Mouse (Mus musculus) layer of hippocampus, postnatal 10 days (tissue): ENCODE measurements around the gene Tmc2. TPM values are rescaled to one million over a fixed set of nuclear protein-coding genes. Genes with fewer than 3 reads are reported as not detected.

Experiments used
- DNase-seq, 2 experiments: peaks; one replicate each; pipeline ENCODE4 v3.0.0; 2021; ENCODE audit warnings: low spot score in 2 of 2
- long read RNA-seq: library from polyadenylated mRNA; stranded (forward); transcript quantifications from one replicate; pipeline ENCODE4 v2.0.0, GENCODE M21; 2023
- total RNA-seq, 2 experiments: library from RNA; stranded (reverse); gene quantifications; 2 replicates each; pipeline ENCODE4 v1.2.3; 2021

Gene Tmc2
- not detected for total RNA-seq
- long read RNA-seq = 0 reads

DNA sequence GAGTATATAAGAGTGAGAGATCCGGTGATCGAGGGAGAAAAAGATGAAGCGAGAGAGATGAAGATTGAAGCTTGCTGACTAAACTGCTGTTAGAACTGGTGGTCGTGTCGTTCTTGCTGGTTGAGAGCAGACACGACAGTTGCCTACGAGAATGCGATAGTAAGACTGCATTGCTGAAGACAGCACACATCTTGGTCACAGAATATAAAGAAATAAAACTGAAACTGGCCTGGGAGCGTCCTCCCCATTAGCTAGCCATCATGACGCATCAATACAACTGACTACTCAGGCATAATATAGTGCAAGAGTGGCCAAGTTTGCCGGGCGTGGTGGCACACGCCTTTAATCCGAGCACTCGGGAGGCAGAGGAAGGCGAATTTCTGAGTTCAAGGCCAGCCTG lies at the start of gene Tmc2:
Gene Tmc2, plus strand, starts transcription at position 301 of the 400 bp plus-strand sequence.
- DNase-seq = no peak

DNA sequence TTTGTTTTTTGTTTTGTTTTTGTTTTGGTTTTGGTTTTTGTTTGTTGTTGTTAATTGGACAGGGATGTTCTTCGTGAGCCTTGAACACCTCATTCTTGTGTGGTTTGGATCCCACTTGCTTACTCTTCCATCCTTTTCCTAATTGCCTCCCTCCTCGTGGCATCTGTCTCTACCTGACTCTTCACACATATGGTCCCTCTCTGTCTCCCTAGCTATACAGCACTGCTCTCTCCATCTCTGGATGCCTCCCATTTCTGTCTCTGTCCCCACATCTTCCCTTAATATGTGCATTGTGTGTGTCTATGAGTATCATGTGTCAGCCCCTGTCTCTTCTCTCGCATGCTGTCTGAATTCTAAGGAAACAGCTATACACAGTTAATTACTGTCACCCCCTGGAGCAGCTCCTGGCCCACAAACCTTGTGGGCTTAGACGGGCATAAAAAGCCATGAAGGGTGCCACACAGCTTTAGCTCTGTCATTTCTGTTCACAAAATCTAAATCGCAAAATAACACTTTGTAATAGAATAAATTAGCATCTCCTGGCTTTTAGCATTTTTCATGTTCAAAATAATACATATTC lies 48.8 kb upstream of the Tmc2 start:
- no peak for DNase-seq

DNA sequence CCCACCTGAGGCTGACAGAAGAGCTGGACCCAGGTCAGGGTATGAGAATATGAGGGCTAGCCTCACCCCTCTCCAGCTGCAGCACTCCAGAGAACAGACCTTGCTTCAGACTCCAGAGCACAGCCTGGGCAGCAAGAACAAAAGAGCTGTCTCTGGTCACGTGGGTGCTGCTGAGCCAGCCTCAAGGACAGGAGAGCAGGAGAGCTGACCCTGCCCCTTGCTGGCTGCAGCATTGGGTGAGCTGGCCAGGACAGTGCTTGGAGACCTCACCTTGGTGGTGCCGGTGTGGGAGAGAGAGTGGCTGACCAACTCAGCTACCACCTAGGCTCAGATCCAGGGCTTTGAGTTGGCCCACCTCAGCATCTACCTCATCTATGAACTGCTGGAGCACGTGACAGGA lies 39.8 kb upstream of the Tmc2 start:
- DNase-seq = no peak

DNA sequence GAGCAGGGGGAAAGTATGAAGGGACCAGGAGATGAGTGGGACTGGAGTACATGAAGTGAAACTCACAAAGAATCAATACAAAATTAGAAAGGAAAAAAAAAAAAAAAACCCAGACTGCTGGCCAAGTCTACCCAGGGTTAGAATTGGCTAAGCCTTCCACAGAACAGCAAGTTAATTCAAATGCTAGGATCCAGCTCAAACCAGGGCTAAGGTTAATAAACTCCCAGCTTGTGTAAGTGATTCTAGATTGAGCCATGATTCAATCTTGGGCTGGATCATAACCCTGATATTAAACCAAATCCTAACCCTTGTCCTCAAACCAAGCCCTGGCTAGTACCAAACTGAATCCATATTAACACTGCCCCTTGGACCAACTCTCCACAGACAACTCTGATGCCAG lies 39.1 kb upstream of the Tmc2 start:
- DNase-seq = no peak

DNA sequence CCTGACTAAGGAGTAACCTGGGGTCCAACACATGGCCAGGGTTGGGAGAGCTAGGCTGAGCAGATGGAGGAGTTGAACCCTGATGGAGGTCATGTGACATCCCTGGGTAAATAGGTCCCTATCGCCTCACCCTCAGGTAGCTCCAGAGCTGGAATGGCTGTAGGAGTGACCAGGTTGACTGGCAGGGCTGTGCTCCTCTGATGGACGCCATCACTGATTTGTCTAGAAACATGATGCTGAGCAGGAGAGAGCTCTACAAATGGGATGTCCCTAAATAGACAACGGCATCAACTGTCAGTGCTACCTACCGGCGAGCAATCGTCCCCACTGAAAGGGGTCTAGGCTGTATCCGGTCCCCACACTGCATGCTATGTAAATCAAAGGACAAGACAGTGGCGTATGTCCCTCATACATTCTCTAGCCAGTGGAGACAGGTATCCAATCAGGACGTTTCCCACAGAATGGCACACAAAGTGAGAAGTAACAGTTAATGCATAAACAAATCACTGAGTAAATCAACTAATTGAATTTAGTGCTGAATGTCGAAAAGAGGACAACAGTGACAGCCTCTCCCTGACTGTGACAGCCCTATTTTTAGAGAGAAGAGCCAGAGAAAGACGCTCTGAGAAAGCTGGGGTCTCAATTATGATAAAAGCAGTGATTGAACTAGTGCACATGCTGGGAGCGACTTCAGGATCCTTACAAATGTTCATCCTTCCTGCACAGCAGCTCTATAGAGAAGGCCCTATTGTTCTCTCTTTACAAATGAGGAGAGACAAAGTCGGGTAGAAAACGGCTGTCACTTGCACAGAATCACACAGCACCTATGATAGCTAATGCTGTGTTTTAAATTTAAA lies 37.5 kb upstream of the Tmc2 start:
- no peak for DNase-seq

DNA sequence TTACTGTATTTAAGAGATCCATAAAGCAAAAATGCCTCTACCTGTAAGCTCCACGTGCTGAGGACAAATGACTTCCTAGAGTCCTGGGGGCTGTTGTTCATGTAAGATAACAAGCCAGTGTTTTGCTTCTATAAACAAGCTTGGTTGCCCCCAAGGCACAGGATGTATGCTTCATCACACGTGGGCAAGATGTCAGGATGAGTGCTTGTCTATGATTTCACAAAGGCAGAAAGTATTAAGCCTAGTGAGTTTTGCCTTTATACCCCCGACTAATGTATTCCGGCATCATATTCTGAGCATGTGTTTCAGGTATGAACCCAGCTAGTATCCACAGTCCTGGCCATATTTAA lies 36.9 kb upstream of the Tmc2 start:
- DNase-seq = no peak

DNA sequence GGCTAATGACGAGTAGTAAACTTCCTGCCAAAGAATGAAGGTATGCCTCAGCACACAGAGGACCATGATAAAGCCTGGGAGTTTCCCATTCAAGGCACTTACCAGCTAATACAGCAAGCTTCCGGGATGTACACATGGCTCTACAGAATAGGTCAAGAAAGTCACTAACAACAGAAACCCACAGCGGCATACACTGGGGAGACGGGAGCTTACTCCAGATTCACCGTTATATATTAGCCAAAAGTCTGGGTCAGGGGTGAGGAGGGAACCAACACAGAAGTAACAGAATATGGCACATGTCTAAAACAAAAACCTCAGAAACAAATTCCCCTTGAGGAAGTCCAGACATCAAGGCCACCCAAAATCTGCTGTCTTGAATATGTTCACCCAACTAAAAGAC lies 32.3 kb upstream of the Tmc2 start:
- DNase-seq = no peak

DNA sequence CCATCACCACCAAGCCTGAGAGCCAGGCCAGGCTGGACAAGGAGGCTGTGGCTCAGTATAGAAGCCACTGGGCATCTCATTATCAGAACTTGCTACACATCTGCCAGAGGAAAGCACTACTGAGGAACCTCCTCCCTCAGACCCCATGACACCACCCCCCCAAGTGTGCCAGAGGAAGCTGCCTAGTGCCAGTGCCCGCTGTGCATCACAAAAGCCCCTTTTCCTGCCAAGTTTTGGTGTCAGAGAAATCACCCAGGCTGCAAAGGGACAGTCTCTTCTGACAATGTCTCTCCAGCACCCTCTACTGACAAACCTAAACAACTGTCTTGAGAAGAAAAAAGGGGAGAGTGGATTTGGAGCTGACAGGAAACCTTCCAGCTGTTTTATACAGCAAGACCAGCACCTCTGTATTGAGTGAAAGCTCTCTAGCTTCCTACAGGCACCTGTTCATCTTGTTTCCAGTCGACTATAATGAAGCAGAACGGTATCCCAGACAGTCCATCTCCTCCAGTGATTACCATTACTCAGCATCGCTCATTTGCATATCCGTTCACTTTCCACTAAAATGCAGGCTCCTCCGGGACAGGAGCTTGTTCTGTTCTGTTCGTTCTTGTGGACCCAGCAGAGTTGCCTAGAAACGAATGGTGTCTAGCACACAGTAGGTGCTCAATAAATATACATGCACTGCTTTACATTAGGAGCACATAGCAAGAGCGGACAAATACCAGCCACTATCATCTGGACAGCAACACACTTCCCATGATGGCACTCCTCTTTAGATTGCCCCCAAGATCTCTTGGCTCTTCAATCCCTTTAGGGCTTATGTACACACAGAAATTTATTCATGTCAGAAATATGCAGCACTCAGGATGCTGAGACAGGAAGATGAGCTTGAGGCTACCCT lies 28.4 kb upstream of the Tmc2 start:
- DNase-seq = peak; percentile 63 to 73

DNA sequence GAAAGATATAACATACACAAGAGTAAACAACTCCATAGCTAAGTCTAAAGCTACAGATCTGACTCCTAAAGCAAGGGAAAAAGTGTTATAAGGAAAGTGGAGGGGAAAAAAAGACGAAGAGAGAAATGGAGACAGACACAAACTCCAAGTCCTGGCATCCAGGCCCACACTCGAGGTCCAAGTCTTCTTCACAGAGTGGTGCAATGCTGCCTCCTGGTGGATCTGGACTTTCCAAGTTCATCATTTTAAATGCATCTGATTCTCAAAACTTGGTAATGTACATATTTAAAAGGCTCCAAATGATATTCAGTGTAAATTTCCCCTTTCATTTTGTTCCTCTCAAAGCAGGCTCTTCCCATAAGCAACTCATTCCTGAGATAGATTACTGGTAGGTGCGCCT lies 27.1 kb upstream of the Tmc2 start:
- peak; percentile 67 to 76 for DNase-seq

DNA sequence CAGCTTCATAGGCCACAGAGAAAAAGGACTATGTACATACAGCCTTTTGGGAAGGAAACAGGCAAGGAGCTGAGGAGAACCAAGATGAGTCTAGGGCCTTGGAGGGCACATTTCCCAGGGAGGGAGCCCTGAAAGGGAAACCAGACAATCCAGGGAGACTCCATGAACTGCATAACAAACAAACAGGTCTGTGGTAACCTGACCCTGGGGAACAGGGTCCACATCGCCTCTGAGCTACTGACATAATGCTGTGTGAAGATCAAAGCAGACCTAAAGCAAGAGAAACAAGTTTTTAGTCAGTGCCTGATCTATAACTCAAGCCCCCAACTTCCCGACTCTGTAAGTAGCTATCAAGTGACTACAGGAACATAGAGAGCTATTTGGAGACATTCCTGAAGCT lies 23.3 kb upstream of the Tmc2 start:
- DNase-seq = no peak

DNA sequence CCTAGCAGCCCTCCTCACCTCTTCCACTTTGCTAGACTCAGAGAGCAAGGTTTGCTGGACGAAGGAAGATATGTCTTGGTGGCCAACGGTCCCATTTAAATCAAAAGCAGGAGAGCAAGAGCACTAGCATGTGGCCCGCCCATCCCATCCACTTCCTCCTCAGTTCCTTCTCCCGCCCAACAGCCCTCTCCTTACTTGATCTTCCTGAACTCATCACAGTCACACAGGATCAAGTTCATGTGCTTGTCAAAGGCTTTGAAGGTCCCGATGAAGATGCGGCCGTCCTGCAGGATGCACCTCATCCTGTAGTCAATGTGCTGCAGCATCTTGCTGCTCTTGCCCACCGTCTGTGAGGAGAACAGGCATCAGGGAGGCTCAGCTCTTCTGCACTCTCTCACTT lies 18.2 kb upstream of the Tmc2 start:
- no peak for DNase-seq

DNA sequence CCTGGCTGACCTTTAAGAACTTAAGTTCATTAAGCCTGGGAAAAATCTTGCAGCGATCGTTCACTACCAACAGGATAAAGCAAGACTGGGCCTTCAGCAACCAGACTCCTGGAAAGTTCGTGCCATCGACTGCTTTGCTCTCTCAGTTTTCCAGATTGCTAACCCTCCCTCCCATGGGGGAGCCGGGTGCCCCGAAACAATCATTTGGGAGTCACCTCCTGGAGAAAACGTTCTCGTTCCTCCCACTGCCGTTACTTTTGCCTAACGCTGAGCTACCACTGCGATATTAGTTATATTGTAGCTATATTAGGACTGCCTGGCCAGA lies 16.7 kb upstream of the Tmc2 start:
- DNase-seq = no peak

DNA sequence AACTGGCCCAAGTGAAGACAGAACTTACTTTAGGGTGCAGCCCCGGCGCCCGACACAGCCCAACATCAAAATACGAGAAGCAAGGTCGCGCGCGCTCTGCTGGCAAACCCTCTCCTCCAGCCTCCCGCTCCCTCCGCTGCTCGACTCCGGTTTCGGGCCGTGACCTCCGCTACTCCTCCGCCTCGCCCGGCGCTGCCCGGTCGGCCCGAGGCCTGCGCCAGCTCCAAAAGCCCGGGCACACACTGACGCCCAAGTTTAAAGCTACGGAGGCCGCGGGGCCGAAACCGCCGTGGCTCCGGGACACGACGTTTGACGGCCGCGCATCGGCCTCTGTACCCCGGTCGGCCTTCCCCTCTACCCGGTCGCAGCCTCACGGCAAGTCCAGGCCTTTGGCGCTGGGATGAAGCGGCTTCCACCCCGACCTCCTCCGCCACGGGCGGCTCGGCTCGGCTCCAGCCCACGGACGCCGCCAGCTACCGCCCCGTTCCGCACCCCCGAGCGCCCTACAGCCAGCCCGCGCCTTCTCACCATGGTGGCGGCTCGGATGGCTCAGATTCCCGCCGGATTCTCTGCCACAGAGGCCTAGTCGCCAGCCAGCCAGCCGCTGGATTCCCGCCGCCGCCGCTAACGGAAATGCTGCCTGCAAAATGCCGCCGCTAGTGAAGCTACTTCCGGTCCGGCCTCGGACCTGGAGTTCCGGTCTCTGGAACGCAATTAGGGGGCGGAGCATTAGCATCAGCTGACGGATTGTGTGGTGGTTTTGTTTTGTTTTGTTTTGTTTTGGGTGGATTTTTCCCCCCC lies 16.1 kb upstream of the Tmc2 start, which contains the start of gene Snrpb:
Gene Snrpb, minus strand, starts transcription at position 698 of the 801 bp plus-strand sequence.
- DNase-seq = peak; percentile 91

DNA sequence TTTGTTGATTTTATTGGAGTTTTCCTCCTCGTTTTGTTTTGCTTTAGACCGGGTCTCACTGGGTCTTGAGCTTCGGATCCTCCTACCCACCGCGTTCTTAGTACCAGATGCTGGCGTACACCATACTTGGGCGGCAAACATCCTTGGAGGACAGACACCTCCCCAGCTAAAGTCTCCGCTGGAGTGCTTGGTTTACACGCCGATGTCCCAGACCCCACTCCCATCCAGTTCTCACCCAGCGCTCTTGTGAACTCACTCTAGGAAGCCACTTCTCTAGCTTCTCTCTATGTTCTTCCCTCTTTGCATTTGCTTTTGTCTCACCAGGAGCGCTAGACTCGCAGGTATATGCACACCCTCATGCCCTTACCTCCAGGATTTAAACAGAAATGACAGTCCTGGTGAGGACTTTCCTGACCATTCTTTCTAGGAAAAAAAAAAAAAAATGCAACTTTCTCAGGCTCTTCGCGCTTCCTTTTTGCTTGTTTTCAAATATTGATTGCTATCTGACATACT lies 15.4 kb upstream of the Tmc2 start:
- no peak for DNase-seq

DNA sequence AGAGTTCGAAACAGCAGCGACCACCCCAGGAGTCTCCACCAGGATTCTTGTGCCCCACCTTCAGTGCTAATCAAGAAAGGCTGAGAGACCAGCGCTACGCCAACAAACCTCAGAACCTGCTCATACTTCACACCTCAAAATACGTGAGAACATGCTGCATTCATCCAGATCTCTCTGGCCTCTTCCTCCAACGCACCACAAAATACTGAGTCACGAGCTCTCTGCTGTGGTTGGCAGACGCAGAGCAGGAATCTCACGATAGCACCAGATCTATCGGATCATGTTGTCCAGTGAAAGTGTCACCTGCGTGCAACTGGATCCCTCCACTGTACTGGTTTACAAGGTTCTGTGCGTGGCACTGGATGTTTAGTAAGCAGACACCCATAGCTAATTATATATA lies 6.6 kb upstream of the Tmc2 start:
- no peak for DNase-seq

DNA sequence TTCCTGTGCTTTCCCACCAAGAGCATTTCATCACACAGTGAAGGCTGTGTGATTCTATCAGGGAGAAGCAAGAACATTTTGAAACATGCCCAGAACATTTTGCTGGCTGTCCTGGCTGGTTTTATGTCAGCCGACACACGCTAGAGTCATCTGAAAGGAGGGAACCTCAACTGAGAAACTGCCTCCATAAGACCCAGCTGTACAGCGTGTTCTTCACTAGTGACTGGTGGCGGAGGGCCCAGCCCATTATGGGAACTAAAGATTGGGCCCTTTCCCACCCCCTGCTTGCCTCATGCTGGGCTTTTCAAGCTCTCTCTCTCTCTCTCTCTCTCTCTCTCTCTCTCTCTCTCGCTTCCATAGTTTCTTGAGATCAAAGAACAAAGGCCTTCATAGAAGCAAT lies 6.0 kb downstream of the Tmc2 start:
- no peak for DNase-seq

DNA sequence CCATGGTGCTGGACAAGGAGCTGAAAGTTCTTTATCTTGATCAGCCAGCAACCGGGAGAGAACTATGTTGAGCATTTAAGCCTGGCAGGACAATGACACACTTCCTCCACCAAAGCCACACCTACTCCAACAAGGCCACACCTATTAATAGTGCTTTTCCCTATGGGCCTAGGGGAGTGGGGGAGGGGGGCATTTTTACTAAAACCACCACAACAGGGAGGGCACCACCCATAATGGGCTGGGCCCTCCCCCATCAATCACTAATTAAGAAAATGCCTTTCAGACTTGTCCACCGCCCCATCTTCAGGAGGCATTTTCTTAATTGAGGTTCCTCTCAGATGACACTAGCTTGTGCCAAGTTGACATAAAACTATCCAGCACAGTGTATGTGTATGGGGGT lies 12.4 kb downstream of the Tmc2 start:
- no peak for DNase-seq

DNA sequence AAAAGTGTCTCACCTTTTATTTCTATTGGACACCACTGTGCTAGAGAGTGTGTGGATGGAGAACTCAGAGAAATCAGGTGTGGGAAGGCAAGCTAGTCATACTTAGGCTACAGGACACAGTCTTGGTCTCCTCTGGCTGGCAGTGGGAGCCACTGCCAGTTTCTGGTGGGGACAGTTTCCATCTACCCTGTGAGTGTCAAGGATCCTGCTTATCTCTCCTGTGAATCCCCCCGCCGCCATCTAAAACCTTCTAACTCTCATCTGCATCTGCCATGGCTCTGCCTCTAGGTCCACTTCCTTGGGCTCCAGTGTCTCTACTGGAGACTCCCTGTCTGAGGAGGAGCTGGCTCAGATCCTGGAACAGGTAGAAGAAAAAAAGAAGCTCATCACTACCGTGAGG lies 13.0 kb downstream of the Tmc2 start:
- no peak for DNase-seq

DNA sequence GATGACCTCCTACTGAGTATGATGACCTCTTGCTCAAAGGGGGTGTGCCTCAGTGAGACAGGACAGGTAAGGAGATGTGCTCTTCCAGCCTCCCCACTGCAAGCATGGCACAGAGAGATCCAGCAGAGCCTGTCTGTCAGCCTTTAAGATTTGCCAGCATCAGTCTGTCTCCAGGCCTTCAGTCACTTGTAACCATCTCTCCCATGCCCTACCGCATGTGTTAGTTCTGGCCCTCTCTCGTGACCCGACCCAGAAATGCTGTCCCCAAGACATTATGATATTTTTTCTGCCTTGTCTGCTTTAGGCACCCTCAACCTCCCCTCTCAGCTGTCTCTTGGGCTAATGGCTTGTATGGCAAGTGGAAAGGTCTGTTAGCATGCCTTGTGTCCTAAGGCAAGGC lies 14.6 kb downstream of the Tmc2 start:
- no peak for DNase-seq

DNA sequence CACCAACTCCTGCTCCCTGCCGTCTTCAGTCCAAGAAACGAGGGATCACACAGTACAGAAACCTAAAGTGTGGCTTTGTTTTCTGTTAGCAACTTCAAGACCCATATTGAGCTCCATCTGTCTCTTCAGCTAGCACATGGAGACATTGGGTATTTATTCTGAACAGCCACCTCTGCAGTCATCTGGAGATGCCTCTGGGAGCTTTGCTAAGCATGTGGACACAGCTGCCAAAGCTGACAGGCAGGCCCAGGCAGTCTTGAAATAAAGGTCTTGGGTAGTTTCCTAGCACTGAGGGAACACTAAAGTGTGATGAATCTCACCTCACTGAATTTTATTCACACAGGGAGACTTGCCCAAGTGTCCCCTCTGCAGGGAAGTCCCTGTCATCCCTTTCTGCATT lies 16.6 kb downstream of the Tmc2 start:
- DNase-seq = no peak

DNA sequence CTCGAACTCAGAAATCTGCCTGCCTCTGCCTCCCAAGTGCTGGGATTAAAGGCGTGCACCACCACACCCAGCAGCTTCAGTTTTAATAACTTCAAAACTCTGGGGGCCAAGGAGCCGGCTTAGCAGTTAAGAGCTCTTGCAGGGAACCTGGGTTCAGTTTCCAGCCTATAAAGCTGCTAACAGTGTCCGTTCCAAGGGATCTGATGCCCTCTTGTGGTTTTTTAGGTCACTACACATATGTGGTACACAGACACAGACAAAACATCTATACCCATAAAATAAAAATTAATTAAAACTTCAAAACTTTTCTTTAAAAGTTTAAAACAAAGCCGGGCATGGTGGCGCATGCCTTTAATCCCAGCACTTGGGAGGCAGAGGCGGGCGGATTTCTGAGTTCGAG lies 51.9 kb downstream of the Tmc2 start:
- peak; percentile 16 to 33 for DNase-seq
